Mouse (Mus musculus): Measurements from ENCODE around the gene Gm43552.

DNA sequence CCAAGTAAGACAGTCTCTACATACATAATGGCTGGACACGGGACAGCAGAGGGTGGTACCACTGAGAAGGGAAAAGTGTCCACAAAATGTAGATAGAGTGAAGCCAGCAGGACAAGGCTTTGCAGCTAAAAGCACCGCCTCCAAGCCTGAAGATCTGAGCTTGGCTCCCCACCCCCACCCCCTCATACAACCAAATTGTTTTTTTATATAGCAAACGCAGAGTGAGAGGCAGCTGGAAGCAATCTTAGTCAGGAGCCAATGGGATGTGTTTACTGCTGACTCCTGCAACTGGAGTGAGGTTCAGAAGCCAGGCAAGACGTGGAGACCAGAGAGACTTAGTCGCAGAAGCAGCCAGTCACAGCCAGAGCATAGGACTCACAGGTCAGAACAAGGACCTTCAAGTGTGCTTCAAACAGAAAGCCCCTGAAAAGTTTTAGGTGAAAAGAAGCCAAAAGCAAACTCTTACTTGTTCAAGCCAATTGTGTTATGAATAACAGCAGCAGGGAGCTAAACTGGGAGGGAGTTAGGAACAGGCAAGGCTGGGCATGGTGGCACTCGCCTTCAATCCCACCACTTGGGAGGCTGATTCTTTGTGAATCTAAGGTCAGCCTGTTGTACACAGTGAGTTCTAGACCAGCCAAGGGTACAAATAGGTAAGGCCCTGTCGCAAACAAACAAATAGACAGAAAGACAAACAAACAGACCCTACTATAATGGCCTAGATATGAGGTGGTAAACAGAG is 35.4 kb downstream of the Gm43552 start:
- TF ChIP-seq POLR2A (IDR thresholded peaks at IDR 0.05; ENCODE audit: insufficient read depth, low read length): no peak
- no peak for TF ChIP-seq EP300 (IDR thresholded peaks at IDR 0.05; ENCODE audit: insufficient read depth, low read depth, low read length)
- no peak for TF ChIP-seq CTCF (IDR thresholded peaks at IDR 0.05; ENCODE audit: low read depth, low read length)

Measured in ES-Bruce4 (cell line).